Mouse (Mus musculus): Measurements from ENCODE around the gene Bnip1. TPM values are rescaled to one million over a fixed set of nuclear protein-coding genes. Genes with fewer than 3 reads are reported as not detected.

The Bnip1 gene
- polyA plus RNA-seq, 1 experiment from 2014 or later: 46.0 TPM

DNA sequence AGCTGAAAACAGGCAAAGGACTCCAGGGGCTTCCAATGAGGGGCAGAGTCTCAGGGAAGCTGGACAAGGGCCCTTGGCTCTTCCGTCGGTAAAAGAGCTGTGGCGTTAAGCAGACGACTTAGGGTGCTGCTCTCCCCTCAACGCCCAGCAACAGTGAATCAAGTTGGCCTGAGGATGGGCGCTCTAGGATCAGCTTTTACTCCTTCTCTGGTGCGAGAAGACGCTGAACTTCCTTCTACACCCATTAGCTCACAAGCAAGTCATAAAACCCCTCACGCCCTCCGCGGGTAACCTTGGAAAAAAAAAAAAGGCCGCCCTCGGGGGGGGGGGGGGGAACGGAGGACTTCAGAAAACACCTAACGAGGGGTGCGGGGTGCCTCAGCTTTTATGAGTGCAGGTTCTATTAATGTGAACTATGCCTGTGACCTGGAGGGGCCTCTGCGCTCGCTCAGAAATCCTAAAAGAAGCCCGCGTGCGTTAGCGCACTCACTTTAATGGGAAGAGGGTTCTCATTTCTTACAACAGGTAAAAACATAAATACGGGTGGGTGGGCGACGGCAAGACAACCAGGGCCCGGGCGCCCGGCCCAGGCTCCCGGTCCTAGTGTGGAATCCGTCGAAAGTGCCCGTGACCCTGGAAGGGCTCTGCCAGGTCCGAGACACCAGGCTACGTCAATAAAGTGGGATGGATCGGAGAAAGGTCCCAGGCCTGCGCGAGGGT lies 57.5 kb downstream of the Bnip1 start:
- Histone ChIP-seq H3K27me3 (ENCODE audit: low read depth, poor library complexity, severe bottlenecking) (peaks cover 100% of the 10 kb centered on the region), H3K4me1 (peaks cover 16% of the 10 kb centered on the region), H3K36me3 (no peaks in the 10 kb centered on the region), H3K27ac (no peak overlapping the region), H3K4me3 (no peak overlapping the region), H3K9me3 (replicated peaks) (no peaks in the 10 kb centered on the region)
- 1% methylated on average over 36 of the region's 37 CpGs for WGBS
- DNase-seq (ENCODE audit: low spot score): peak; percentile 60

DNA sequence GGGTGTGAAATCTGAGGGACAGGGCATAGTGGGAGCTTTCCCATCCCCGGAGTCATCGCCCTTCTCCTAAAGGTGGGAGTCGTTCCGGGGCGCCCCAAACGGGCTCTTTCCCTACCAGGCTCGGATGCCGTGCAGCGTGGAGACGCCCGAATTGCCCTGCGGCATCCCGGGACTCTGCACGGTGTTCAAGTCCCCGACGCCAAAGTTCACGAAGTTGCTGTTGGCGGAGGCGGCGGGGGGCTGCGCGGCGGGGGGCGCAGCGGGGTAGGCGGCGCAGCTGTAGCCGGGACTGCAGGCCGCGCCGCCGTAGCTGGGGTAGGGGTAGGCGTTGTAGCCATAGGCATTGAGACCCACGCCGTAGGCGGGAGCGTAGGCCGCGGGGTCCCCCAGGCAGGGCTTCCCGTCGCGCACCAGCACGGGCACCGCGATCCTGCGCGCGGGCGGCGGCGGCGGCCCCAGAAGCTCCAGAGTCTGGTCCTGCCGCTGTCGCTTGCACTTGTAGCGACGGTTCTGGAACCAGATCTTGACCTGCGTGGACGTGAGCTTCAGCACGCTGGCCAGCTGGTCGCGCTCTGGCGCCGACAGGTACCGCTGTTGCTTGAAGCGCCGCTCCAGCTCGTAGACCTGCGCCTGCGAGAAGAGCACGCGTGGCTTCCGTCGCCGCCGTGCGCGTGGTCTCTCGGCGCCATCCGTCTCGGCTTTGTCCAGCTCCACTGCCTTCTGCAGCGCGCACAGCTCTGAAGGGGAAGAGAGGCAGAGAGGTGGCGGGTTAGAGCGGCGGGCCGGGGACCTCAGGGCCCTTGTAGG lies 58.2 kb downstream of the Bnip1 start:
- H3K36me3 ChIP-seq: no peaks in the 10 kb centered on the region
- WGBS: under 1% methylated on average over 87 of the region's 87 CpGs

DNA sequence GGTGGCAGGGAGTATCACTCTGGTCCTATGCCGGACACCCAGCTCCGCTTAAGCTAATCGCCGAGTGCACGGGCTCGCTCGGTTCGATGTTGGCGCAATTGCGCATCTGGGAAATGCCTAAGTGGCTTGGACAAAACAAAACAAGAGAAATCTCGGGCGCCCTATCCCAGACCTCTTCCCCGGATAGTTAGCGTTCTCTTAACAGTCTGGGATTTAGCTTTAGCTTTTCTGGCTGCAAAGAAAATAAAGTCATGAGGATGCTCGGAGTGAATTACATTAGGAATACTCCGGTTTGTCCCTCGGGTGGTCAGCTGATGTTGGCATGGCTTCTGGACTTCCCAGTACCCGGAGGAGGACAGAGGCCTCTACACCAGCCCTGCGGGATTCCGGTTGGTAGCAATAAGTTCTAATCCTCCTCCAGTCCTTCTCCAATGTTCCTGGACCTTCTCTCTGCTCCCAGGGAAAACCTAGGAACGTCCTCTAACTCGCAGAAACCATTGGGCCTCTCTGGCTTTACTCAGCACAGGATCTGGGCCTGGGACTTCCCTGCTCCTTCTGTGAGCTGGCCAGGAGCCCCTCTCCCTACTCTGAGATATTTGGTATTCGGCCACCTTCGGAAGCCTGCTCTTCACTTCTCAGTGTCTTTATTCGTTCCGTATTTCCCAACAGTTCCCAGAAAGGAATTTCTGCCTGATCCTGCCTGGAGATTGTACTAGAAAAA lies 59.0 kb downstream of the Bnip1 start:
- Histone ChIP-seq H3K4me3 (peak overlapping the region; percentile 20), H3K27me3 (ENCODE audit: low read depth, poor library complexity, severe bottlenecking) (peaks cover 100% of the 10 kb centered on the region), H3K9me3 (replicated peaks) (no peaks in the 10 kb centered on the region), H3K36me3 (no peaks in the 10 kb centered on the region), H3K4me1 (peaks cover 20% of the 10 kb centered on the region), H3K27ac (no peak overlapping the region)
- under 1% methylated on average over 26 of the region's 26 CpGs for WGBS
- peak; percentile 51 for DNase-seq (ENCODE audit: low spot score)

More for the DNA sequence above, 58.2 kb downstream of the Bnip1 start:
- DNase-seq (ENCODE audit: low spot score): peak; percentile 69
- H3K27me3 ChIP-seq (ENCODE audit: low read depth, poor library complexity, severe bottlenecking): peaks cover 100% of the 10 kb centered on the region
- no peaks in the 10 kb centered on the region for H3K9me3 ChIP-seq (replicated peaks)
- 0 out of 2 replicates have a peak overlapping the region, but pooled peaks have one; percentile 34 for H3K27ac ChIP-seq
- peaks cover 16% of the 10 kb centered on the region for H3K4me1 ChIP-seq
- H3K4me3 ChIP-seq: peak overlapping the region; percentile 20

DNA sequence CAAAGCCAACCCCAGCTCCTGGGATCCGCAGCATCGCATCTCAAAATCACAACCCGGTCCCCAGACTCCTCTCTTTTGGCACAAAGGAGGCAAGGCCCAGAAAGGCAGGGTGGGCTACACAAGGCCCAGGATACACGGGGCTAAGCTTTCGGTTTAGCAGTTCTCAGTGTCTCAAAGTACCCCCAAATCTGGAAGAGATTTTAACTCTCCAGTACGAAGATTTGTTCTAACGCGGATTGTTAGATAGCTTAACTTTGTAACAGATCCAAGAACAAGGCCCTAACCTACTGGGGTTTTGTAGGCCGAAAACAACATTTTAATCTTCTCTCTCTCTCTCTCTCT lies 59.5 kb downstream of the Bnip1 start:
- Histone ChIP-seq H3K27me3 (ENCODE audit: low read depth, poor library complexity, severe bottlenecking) (peaks cover 100% of the 10 kb centered on the region), H3K27ac (no peak overlapping the region), H3K4me3 (no peak overlapping the region), H3K9me3 (replicated peaks) (no peaks in the 10 kb centered on the region), H3K36me3 (no peaks in the 10 kb centered on the region), H3K4me1 (peaks cover 20% of the 10 kb centered on the region)
- 3% methylated on average over 9 of the region's 9 CpGs for WGBS
- no peak for DNase-seq (ENCODE audit: low spot score)

GRCm38 (mm10) chr17:26840922-26841731 lies 60.3 kb downstream of the Bnip1 start:
- H3K36me3 ChIP-seq: no peaks in the 10 kb centered on the region
- no peak overlapping the region for H3K27ac ChIP-seq
- peak overlapping the region; percentile 36 for H3K4me3 ChIP-seq
- WGBS: under 1% methylated on average over 48 of the region's 48 CpGs
- H3K27me3 ChIP-seq (ENCODE audit: low read depth, poor library complexity, severe bottlenecking): peaks cover 100% of the 10 kb centered on the region
- no peaks in the 10 kb centered on the region for H3K9me3 ChIP-seq (replicated peaks)
- peaks cover 20% of the 10 kb centered on the region for H3K4me1 ChIP-seq
- peak; percentile 55 for DNase-seq (ENCODE audit: low spot score)

DNA sequence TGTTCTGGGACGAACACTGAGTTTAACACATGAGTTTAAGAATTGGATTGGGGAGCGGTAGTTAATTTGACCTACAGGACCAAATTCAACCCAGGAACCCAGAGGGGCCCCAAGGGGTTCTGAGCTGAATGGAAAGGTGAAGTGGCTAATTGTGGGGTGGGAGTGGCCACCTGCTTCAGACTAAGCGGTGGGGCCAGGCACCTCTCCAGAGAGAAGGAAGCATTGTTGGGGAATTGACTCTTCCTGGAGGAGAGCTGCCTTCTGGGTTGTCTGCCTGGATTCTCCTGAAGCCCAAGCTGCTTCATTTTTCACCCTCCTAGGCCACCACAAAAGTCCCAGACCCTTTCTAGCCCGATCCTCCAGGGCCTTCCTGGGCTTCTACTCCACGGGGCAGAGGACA lies 61.1 kb downstream of the Bnip1 start:
- Histone ChIP-seq H3K4me1 (peaks cover 20% of the 10 kb centered on the region), H3K4me3 (no peak overlapping the region), H3K27me3 (ENCODE audit: low read depth, poor library complexity, severe bottlenecking) (peaks cover 100% of the 10 kb centered on the region), H3K27ac (no peak overlapping the region), H3K9me3 (replicated peaks) (no peaks in the 10 kb centered on the region), H3K36me3 (no peaks in the 10 kb centered on the region)
- DNase-seq (ENCODE audit: low spot score): no peak
- WGBS: 5% methylated on average over 5 of the region's 5 CpGs

Other genes starting within 250 kb of the Bnip1 start
- 114 and 121 TPM in 2 replicates for gene Ergic1, start 219.6 kb upstream of the Bnip1 start, polyA plus RNA-seq (2016; fragmentation: Nextera tagmentation; extraction: Ambion mirVana)
- gene Dusp1, start 218.9 kb upstream of the Bnip1 start, polyA plus RNA-seq (2016; fragmentation: Nextera tagmentation; extraction: Ambion mirVana): 23.5 and 26.1 TPM in 2 replicates
- gene Atp6v0e, start 117.8 kb upstream of the Bnip1 start, polyA plus RNA-seq (2016; fragmentation: Nextera tagmentation; extraction: Ambion mirVana): 104 and 107 TPM in 2 replicates
- 1.7 and 2.9 TPM in 2 replicates for gene Crebrf, start 65.4 kb upstream of the Bnip1 start, polyA plus RNA-seq (2016; fragmentation: Nextera tagmentation; extraction: Ambion mirVana)
- 0.10 and 0.14 TPM in 2 replicates for gene Nkx2-5, start 63.9 kb downstream of the Bnip1 start, polyA plus RNA-seq (2016; fragmentation: Nextera tagmentation; extraction: Ambion mirVana)
- gene Kifc5b, start 136.0 kb downstream of the Bnip1 start, polyA plus RNA-seq (2016; fragmentation: Nextera tagmentation; extraction: Ambion mirVana): 12.3 and 12.6 TPM in 2 replicates
- 3.5 and 5.0 TPM in 2 replicates for gene Phf1, start 152.0 kb downstream of the Bnip1 start, polyA plus RNA-seq (2016; fragmentation: Nextera tagmentation; extraction: Ambion mirVana)
- 184 and 188 TPM in 2 replicates for gene Cuta, start 158.5 kb downstream of the Bnip1 start, polyA plus RNA-seq (2016; fragmentation: Nextera tagmentation; extraction: Ambion mirVana)
- 2.8 and 3.1 TPM in 2 replicates for gene Syngap1, start 160.2 kb downstream of the Bnip1 start, polyA plus RNA-seq (2016; fragmentation: Nextera tagmentation; extraction: Ambion mirVana)
- gene Zbtb9, start 192.1 kb downstream of the Bnip1 start, polyA plus RNA-seq (2016; fragmentation: Nextera tagmentation; extraction: Ambion mirVana): 20.6 and 22.0 TPM in 2 replicates
- 3.7 and 4.6 TPM in 2 replicates for gene Bak1, start 247.9 kb downstream of the Bnip1 start, polyA plus RNA-seq (2016; fragmentation: Nextera tagmentation; extraction: Ambion mirVana)

Data from limb, embryonic 10.5 days (tissue).